Mouse (Mus musculus) granulocyte monocyte progenitor cell, adult 5-6 weeks (primary cell): Measurements from ENCODE around the gene Mok. TPM values are rescaled to one million over a fixed set of nuclear protein-coding genes. Genes with fewer than 3 reads are reported as not detected.
A peak's percentile ranks its signal among the peaks of the same experiment; 100 is the strongest.
"Not testable (repeated sequence)": the region's sequence is repeated elsewhere in the genome, so short reads cannot be mapped to it uniquely, and the experiment has no call there.

Experiments
- ATAC-seq: replicated peaks from 2 replicates; pipeline ENCODE4 v1.8.0; 2016; ENCODE audit warnings: mild to moderate bottlenecking, moderate TSS enrichment, inconsistent platforms; ENCODE audit not compliant: poor library complexity, severe bottlenecking
- total RNA-seq, 2 experiments: library from RNA; stranded (forward) in 1 of 2; stranded (reverse) in 1 of 2; fragments of 200-712, 200-1000 nt in 1 of 2; fragments of >200 nt in 1 of 2; fragmentation: Nextera tagmentation in 1 of 2; gene quantifications; 2 replicates each; pipeline ENCODE4 v1.2.3; 2014 to 2017

Mok gene
- total RNA-seq (2014; fragmentation: Nextera tagmentation) (1.5 TPM in 2 replicates), total RNA-seq (2017) (2.6 and 2.9 TPM in 2 replicates)

GRCm38 (mm10) chr12:110840348-110841198 is at the start of gene Mok:
Mok (minus strand) TSS chr12:110840939.
- ATAC-seq, result peak; percentile 42

- ATAC-seq, result peak; percentile 91
These were observed 48.6 kb upstream of the Mok start, which contains the start of the genes Cinp and Tecpr2 for GRCm38 (mm10) chr12:110889036-110890020. Cinp (minus strand) TSS chr12:110889145. Tecpr2 (plus strand) TSS chr12:110889264.

GRCm38 (mm10) chr12:110888606-110889005 is 47.9 kb upstream of the Mok start:
- peak; percentile 30 for ATAC-seq

GRCm38 (mm10) chr12:110888106-110888505 is 47.4 kb upstream of the Mok start:
- ATAC-seq, result peak; percentile 34

- ATAC-seq, result no peak
These were observed 44.5 kb upstream of the Mok start for GRCm38 (mm10) chr12:110885251-110885650.

- ATAC-seq, result no peak
These were observed 41.6 kb upstream of the Mok start for GRCm38 (mm10) chr12:110882291-110882690.

GRCm38 (mm10) chr12:110875351-110875750 is 34.6 kb upstream of the Mok start:
- ATAC-seq, result no peak

- ATAC-seq, result no peak
These were observed 30.5 kb upstream of the Mok start for GRCm38 (mm10) chr12:110871247-110871646.

GRCm38 (mm10) chr12:110870107-110870506 is 29.4 kb upstream of the Mok start:
- no peak for ATAC-seq

GRCm38 (mm10) chr12:110865989-110866388 is 25.2 kb upstream of the Mok start:
- no peak for ATAC-seq

- ATAC-seq, result no peak
These were observed 24.8 kb upstream of the Mok start for GRCm38 (mm10) chr12:110865571-110865970.

GRCm38 (mm10) chr12:110864008-110864407 is 23.3 kb upstream of the Mok start:
- no peak for ATAC-seq

GRCm38 (mm10) chr12:110861256-110861655 is 20.5 kb upstream of the Mok start:
- ATAC-seq, result no peak

GRCm38 (mm10) chr12:110860293-110860692 is 19.6 kb upstream of the Mok start:
- ATAC-seq, result no peak

- not testable (repeated sequence) for ATAC-seq
These were observed 17.9 kb upstream of the Mok start for GRCm38 (mm10) chr12:110858681-110859080.

GRCm38 (mm10) chr12:110857196-110857595 is 16.5 kb upstream of the Mok start:
- no peak; the same call in 1 of the 2 replicates for ATAC-seq

GRCm38 (mm10) chr12:110854786-110855737 is 14.3 kb upstream of the Mok start:
- peak; percentile 34 for ATAC-seq

- ATAC-seq, result peak; percentile 29
These were observed 11.2 kb upstream of the Mok start for GRCm38 (mm10) chr12:110851923-110852322.

- peak; percentile 16; the same call in 1 of the 2 replicates for ATAC-seq
These were observed 10.7 kb upstream of the Mok start for GRCm38 (mm10) chr12:110851414-110851813.

GRCm38 (mm10) chr12:110850929-110851256 is 10.2 kb upstream of the Mok start:
- no peak for ATAC-seq
